Mouse (Mus musculus): Measurements from ENCODE around the gene Pspn. TPM values are rescaled to one million over a fixed set of nuclear protein-coding genes. Genes with fewer than 3 reads are reported as not detected.

Pspn gene
- polyA plus RNA-seq (2012; ENCODE audit: insufficient read depth, low replicate concordance): 0.63 TPM in 1 of 2 replicates, not detected in the other

DNA sequence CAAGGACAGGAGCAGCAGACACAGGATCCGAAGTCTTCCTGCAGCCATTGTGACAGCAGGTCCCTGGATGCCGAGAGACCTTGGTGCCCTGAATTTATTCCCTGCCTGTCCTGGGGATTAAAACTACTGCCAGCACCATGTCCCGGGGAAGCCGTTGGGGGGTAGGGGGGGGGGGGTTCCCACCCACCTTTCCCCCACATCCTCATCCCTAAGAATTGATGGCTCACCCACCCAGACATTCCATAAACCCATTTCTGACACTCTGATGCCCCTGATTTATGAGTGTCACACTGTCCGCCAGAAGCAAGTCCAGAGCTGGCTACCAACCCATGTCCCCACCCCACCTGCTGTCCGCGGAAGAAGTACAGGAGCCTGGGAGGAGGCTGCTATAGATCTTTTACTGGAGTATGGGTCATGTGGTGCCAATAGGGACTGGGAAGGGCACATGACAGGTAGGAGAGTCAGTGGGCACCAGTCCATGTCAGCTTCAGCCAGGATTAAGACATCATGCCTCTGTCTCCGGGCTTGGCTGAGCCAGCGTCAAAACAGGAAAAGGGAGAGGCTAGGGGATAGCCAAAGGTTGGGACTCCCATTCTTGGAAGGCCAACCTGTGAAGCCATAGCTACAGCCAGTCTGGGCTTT is at the start of gene Pspn:
Pspn (minus strand) TSS at position 51 of the 642 bp plus-strand sequence.
- Histone ChIP-seq H3K36me3 (replicated peaks; ENCODE audit: low read length) (peaks cover 76% of the 10 kb centered on the region), H3K9me3 (no peaks in the 10 kb centered on the region), H3K27me3 (replicated peaks) (no peaks in the 10 kb centered on the region), H3K4me1 (peaks cover 37% of the 10 kb centered on the region), H3K4me3 (replicated peaks) (no peak within 1 kb of the TSS)
- TF ChIP-seq FLI1 (IDR thresholded peaks at IDR 0.05; ENCODE audit: low read length) (no peak), GATA1 (IDR thresholded peaks at IDR 0.05; ENCODE audit: borderline replicate concordance, low read length) (no peak)

DNA sequence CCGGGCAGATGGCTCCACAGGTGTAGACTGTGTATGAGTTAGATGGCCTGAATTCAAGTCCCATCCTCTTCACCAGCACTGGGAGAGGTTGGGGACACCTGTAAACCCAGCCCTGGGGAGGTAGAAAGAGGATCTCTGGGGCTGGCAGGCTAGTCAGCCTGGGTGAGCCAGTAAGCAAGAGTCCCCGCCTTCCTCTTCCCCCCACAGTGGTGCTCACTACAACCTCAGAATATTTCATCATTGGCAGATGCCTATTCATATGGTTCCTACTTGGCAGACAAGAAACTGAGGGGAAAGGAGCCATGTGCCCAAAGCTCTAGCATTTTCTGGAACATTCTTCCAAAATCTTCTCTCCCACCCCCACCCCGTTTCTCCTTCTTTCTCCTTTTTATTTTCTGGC is 49.0 kb upstream of the Pspn start:
- no peaks in the 10 kb centered on the region; the same call in none of the 2 replicates for H3K4me1 ChIP-seq
- no peak overlapping the region for H3K4me3 ChIP-seq (replicated peaks)
- H3K9me3 ChIP-seq: no peaks in the 10 kb centered on the region
- no peaks in the 10 kb centered on the region for H3K36me3 ChIP-seq (replicated peaks; ENCODE audit: low read length)
- TF ChIP-seq FLI1 (IDR thresholded peaks at IDR 0.05; ENCODE audit: low read length) (no peak), GATA1 (IDR thresholded peaks at IDR 0.05; ENCODE audit: borderline replicate concordance, low read length) (no peak)
- peaks cover 23% of the 10 kb centered on the region for H3K27me3 ChIP-seq (replicated peaks)

DNA sequence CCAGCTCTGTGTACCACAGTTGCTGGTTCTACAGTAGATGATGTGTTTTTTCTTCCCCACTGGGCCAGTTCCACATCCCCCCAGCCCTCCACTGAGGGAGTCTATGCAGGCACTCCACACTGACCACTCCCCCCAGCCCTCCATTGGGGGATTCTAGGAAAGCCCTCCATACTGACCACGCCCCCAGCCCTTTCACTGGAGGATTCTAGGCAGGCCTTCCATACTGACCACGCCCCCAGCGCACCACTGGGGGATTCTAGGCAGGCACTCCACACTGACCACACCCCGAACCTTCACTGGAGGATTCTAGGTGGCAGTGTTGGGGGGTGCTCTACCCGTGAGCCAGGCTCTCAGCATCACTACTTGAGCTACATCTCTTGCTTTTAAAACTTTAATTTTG is 47.6 kb upstream of the Pspn start:
- Histone ChIP-seq H3K27me3 (replicated peaks) (peaks cover 21% of the 10 kb centered on the region), H3K4me3 (replicated peaks) (no peak overlapping the region), H3K9me3 (no peaks in the 10 kb centered on the region), H3K4me1 (peaks cover 4% of the 10 kb centered on the region), H3K36me3 (replicated peaks; ENCODE audit: low read length) (no peaks in the 10 kb centered on the region)
- no peak for TF ChIP-seq GATA1 (IDR thresholded peaks at IDR 0.05; ENCODE audit: borderline replicate concordance, low read length)
- TF ChIP-seq FLI1 (IDR thresholded peaks at IDR 0.05; ENCODE audit: low read length): no peak

DNA sequence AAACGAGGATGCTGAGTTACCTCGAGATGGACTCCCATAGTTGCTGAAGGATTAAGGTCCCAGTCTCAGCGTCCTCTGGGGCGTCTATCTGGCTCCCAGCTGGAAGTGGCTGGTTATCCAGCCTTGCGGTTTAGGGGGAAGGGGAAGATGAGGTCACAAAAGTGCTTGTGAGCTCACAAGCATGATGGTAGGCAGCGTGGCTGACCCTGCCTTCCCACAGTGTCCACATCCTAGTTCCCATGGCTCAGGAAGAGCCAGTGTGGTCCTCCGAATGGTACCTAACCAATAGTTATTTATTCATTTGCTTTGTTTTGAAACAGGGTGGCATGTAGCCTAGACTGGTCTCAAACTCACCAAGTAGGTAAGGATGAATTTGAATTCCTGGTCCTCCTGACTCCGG is 41.7 kb upstream of the Pspn start, which contains the start of gene Slc25a41:
Slc25a41 (minus strand) TSS at position 101 of the 400 bp plus-strand sequence.
- Histone ChIP-seq H3K4me3 (replicated peaks) (no peak within 1 kb of the TSS), H3K27me3 (replicated peaks) (peaks cover 36% of the 10 kb centered on the region), H3K36me3 (replicated peaks; ENCODE audit: low read length) (no peaks in the 10 kb centered on the region), H3K4me1 (peaks cover 30% of the 10 kb centered on the region), H3K9me3 (peaks cover 3% of the 10 kb centered on the region; the same call in 1 of the 2 replicates)
- no peak for TF ChIP-seq FLI1 (IDR thresholded peaks at IDR 0.05; ENCODE audit: low read length)
- no peak for TF ChIP-seq GATA1 (IDR thresholded peaks at IDR 0.05; ENCODE audit: borderline replicate concordance, low read length)

DNA sequence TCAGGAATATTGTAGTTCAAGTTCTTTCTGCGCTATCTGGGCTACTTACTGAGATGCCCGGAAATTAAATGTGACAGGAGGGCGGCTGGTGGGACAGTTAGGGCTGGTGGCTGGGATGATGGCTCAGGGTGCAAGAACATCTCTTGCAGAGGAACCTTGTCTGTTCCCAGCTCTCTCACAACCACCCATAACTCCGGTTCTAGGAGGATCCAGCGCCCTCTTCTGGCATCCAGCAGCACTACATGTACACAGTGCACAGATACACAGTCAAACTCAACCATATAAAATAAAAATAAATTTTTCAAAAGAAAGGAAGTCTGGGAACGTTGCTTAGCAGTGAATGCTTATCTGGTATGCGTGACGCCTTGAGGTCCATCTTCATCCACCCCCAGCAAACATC is 39.2 kb upstream of the Pspn start:
- H3K4me3 ChIP-seq (replicated peaks): no peak overlapping the region
- peaks cover 22% of the 10 kb centered on the region for H3K27me3 ChIP-seq (replicated peaks)
- H3K9me3 ChIP-seq: peaks cover 3% of the 10 kb centered on the region; the same call in 1 of the 2 replicates
- peaks cover 30% of the 10 kb centered on the region for H3K4me1 ChIP-seq
- H3K36me3 ChIP-seq (replicated peaks; ENCODE audit: low read length): no peaks in the 10 kb centered on the region
- TF ChIP-seq GATA1 (IDR thresholded peaks at IDR 0.05; ENCODE audit: borderline replicate concordance, low read length) (no peak), FLI1 (IDR thresholded peaks at IDR 0.05; ENCODE audit: low read length) (no peak)

DNA sequence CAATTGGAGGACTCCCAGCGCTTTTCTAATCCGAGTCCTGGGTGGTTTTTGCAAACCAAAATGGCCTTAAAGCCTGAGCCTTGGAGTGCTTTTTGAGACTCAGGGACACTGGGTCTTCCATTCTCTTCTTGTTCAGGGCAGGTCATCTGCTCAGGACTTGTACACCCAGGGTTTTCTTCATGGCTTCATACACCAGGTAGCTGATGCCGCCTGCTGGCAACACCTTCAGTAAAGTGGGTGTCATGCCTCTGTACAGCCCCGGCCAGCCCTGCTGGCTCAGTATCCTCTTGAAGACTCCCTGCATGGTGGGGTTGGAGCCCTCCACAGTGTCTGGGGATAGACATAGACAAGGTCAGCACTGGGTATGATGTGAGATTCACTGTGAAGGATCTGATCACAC is 33.0 kb upstream of the Pspn start:
- no peaks in the 10 kb centered on the region for H3K9me3 ChIP-seq
- TF ChIP-seq FLI1 (IDR thresholded peaks at IDR 0.05; ENCODE audit: low read length) (no peak), GATA1 (IDR thresholded peaks at IDR 0.05; ENCODE audit: borderline replicate concordance, low read length) (no peak)
- no peaks in the 10 kb centered on the region for H3K27me3 ChIP-seq (replicated peaks)
- peaks cover 37% of the 10 kb centered on the region for H3K4me1 ChIP-seq
- peaks cover 13% of the 10 kb centered on the region for H3K36me3 ChIP-seq (replicated peaks; ENCODE audit: low read length)
- H3K4me3 ChIP-seq (replicated peaks): no peak overlapping the region

DNA sequence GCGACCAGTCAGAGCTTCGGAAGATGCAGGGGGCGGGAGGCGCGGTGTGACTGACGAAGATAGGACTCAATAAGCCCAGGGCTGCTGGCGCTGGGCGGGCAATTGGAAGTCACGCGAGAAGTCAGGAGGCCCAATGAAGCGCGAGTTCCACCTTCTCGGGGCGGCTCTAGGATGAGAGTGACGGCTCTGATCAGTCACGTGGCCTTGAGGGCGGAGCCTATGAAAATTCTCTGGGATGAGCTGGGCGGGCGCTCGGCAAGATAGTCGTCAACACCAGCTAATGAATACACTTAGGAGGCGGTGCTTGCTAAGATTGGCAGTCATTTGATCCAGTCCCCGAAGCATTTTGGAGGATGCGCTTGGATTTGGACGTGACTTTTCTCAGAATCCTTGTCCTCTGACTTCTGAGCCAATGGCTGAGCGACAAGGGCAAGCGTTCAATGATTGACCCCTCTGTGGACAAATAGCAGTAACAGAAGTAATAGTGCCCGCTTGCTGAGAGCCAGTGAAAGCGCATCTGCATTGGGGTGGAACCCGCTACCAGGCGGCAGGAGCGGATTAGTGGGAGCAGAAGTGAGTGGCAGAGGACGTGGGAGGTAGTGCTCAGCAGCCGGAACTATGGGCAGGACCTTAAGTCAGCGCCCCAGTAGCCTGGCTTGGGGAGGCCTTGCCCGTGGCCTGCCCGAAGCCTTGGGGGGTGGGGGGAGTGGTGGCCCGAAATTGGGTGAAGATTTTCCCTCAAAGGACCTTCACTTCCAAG is 32.0 kb upstream of the Pspn start:
- Histone ChIP-seq H3K9me3 (no peaks in the 10 kb centered on the region), H3K4me1 (peaks cover 42% of the 10 kb centered on the region), H3K36me3 (replicated peaks; ENCODE audit: low read length) (peaks cover 23% of the 10 kb centered on the region), H3K4me3 (replicated peaks) (peak overlapping the region; percentile 94), H3K27me3 (replicated peaks) (no peaks in the 10 kb centered on the region)
- TF ChIP-seq FLI1 (IDR thresholded peaks at IDR 0.05; ENCODE audit: low read length) (no peak), GATA1 (IDR thresholded peaks at IDR 0.05; ENCODE audit: borderline replicate concordance, low read length) (0 out of 3 replicates have a peak, but pooled peaks have one; percentile 36)

DNA sequence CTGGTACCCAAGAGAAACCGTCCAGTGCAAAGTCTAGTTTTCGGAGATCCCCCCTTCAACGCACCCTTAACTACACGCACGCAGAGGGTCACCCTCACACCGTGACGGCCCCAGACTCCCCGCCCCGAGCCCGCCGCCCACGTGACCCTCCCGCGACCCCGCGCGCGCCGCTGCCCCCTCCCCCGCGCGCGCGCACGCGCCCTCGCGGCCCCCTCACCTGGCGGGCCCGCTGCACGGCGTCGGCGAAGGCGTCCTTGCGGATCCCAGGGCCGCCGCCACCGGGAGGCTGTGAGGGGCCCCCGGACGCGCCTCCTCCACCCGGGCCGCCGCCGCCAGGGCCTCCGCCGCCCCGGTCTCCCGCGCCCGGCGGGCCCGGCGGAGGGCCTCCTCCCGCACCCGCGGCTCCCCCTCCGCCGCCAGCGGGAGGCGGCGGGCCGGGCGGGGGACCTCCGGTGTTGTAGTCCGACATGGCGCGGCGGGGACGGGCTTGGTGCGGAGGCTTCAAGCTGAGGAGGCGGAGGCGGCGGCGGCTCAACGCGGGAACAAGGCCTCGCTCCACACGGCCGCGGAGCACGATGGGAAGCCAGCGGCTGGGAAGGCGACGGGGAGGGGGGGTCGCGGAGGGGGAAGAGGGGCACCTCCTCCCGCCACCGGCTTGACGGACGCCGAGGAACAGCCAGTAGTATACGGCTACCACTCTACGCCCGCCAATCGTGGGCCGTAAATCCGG is 31.3 kb upstream of the Pspn start, which contains the start of gene Khsrp:
Khsrp (minus strand) TSS at position 592 of the 730 bp plus-strand sequence.
- no peaks in the 10 kb centered on the region for H3K27me3 ChIP-seq (replicated peaks)
- peaks cover 30% of the 10 kb centered on the region for H3K36me3 ChIP-seq (replicated peaks; ENCODE audit: low read length)
- peak within 1 kb of the TSS; percentile 94 for H3K4me3 ChIP-seq (replicated peaks)
- no peak for TF ChIP-seq GATA1 (IDR thresholded peaks at IDR 0.05; ENCODE audit: borderline replicate concordance, low read length)
- no peak for TF ChIP-seq FLI1 (IDR thresholded peaks at IDR 0.05; ENCODE audit: low read length)
- peaks cover 42% of the 10 kb centered on the region for H3K4me1 ChIP-seq
- no peaks in the 10 kb centered on the region for H3K9me3 ChIP-seq

DNA sequence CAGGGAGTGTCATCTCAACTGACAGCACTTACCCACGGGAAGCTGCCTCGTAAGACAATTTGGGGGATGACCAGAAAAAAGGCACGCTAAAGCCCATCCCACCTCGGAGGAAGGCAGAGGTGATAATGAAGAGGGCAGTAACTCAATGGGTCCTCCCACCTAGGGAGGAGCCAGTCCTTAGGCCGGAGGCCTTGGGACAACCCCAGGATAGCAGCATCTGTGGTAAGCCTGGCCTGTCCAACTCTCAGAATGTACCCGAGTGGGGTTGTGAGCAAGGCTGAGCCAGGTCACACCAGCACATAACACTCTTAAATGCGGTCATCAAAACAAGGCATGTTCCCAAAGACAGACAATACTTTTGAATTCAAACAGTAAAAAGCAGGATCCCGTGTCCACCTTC is 29.9 kb upstream of the Pspn start:
- H3K4me3 ChIP-seq (replicated peaks): peak overlapping the region; percentile 94
- peaks cover 51% of the 10 kb centered on the region for H3K4me1 ChIP-seq
- no peaks in the 10 kb centered on the region for H3K9me3 ChIP-seq
- TF ChIP-seq GATA1 (IDR thresholded peaks at IDR 0.05; ENCODE audit: borderline replicate concordance, low read length) (no peak), FLI1 (IDR thresholded peaks at IDR 0.05; ENCODE audit: low read length) (no peak)
- no peaks in the 10 kb centered on the region for H3K27me3 ChIP-seq (replicated peaks)
- peaks cover 44% of the 10 kb centered on the region for H3K36me3 ChIP-seq (replicated peaks; ENCODE audit: low read length)
